9 mouse cellular contexts compared by ENCODE assay signal in the genomic region with DNA sequence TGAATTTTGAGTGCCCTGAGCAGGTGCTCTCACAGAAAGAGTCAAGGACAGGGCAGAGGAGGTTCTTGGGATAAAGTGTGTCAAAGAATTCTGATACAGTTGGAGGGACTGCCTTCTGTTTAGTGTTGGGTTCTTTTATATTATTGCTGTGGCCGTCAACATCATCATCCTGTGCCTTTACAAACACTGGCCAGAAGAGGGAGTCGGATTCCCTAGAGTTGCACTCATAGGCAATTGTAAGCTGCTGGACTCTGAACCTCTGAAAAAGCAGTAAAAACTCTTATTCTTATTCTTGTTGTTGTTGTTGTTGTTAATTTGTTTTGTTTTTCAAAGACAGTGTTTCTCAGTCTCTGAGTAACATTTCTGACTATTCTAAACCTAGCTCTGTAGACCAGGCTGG. TPM values are rescaled to one million over a fixed set of nuclear protein-coding genes. Genes with fewer than 3 reads are reported as not detected.
DNase-seq lines count a peak whose midpoint lies in the region; ATAC-seq and TF ChIP-seq lines count a peak whose summit lies in the region.
"Had no signal": no experiment of that assay in that cellular context is flagged by ENCODE, and none has a peak within 500 bp of the region (broad histone marks: within the 10 kb centered on the region; RNA-seq: fewer than 3 reads in every experiment).

No protein-coding gene starts in this region.

- no peak overlapping the region for H3K9ac ChIP-seq in forebrain, embryonic 14.5 days (ENCODE audit: low read length)
- H3K9ac ChIP-seq in forebrain, embryonic 15.5 days (replicated peaks) = no peak overlapping the region
- no peak overlapping the region for H3K9ac ChIP-seq in midbrain, embryonic 14.5 days (replicated peaks; ENCODE audit: low read length)
- no peak overlapping the region for H3K9ac ChIP-seq in midbrain, embryonic 16.5 days (ENCODE audit: low read depth, low read length)
- H3K9ac ChIP-seq in stomach, postnatal 0 days (ENCODE audit: low read length) = no peak overlapping the region
- H3K9ac ChIP-seq: limb, embryonic 12.5 days had no signal

- no peaks in the 10 kb centered on the region for H3K4me1 ChIP-seq in forebrain, embryonic 14.5 days (ENCODE audit: control insufficient read depth, insufficient read depth, low read length)
- peaks cover 13% of the 10 kb centered on the region for H3K4me1 ChIP-seq in forebrain, embryonic 15.5 days
- H3K4me1 ChIP-seq in midbrain, embryonic 14.5 days (ENCODE audit: control insufficient read depth, insufficient read depth, low read length) = 0 out of 2 replicates have a peak, but pooled peaks cover 2% of the 10 kb centered on the region
- H3K4me1 ChIP-seq in midbrain, embryonic 16.5 days (ENCODE audit: control insufficient read depth, insufficient read depth, low read length) = peaks cover 9% of the 10 kb centered on the region
- no peaks in the 10 kb centered on the region for H3K4me1 ChIP-seq in stomach, postnatal 0 days (replicated peaks; ENCODE audit: control insufficient read depth, insufficient read depth)

- no peak overlapping the region for H3K27ac ChIP-seq in forebrain, embryonic 14.5 days (ENCODE audit: low read depth, low read length)
- no peak overlapping the region for H3K27ac ChIP-seq in forebrain, embryonic 15.5 days (replicated peaks)
- no peak overlapping the region for H3K27ac ChIP-seq in midbrain, embryonic 14.5 days (replicated peaks; ENCODE audit: low read depth, low read length)
- H3K27ac ChIP-seq in midbrain, embryonic 16.5 days (ENCODE audit: low read length) = no peak overlapping the region
- H3K27ac ChIP-seq in stomach, postnatal 0 days (replicated peaks) = no peak overlapping the region
- H3K27ac ChIP-seq: limb, embryonic 12.5 days had no signal

- no peak for TF ChIP-seq EP300 in stomach, postnatal 0 days (optimal IDR thresholded peaks at IDR 0.05)

- H3K9me3 ChIP-seq in forebrain, embryonic 14.5 days (replicated peaks; ENCODE audit: control insufficient read depth, low read length) = no peaks in the 10 kb centered on the region
- H3K9me3 ChIP-seq in forebrain, embryonic 15.5 days = no peaks in the 10 kb centered on the region
- H3K9me3 ChIP-seq in midbrain, embryonic 14.5 days (ENCODE audit: control insufficient read depth, low read length) = no peaks in the 10 kb centered on the region
- no peaks in the 10 kb centered on the region for H3K9me3 ChIP-seq in midbrain, embryonic 16.5 days (replicated peaks; ENCODE audit: control insufficient read depth, low read length, poor library complexity, severe bottlenecking)
- no peaks in the 10 kb centered on the region for H3K9me3 ChIP-seq in stomach, postnatal 0 days (ENCODE audit: control insufficient read depth, low read length)
- H3K9me3 ChIP-seq: limb, embryonic 12.5 days had no signal

- no peak overlapping the region for H3K4me3 ChIP-seq in forebrain, embryonic 14.5 days (ENCODE audit: low read depth, low read length)
- H3K4me3 ChIP-seq in forebrain, embryonic 15.5 days = no peak overlapping the region
- no peak overlapping the region for H3K4me3 ChIP-seq in midbrain, embryonic 14.5 days (replicated peaks; ENCODE audit: low read depth, low read length)
- no peak overlapping the region for H3K4me3 ChIP-seq in midbrain, embryonic 16.5 days (ENCODE audit: low read depth, low read length)
- H3K4me3 ChIP-seq in stomach, postnatal 0 days (ENCODE audit: low read depth, low read length) = no peak overlapping the region
- H3K4me3 ChIP-seq: limb, embryonic 12.5 days had no signal

- 54% methylated on average over 2 of the region's 2 CpGs for WGBS in forebrain, embryonic 14.5 days
- 61% methylated on average over 2 of the region's 2 CpGs for WGBS in forebrain, embryonic 15.5 days
- 58% methylated on average over 2 of the region's 2 CpGs for WGBS in midbrain, embryonic 14.5 days
- 60% methylated on average over 2 of the region's 2 CpGs for WGBS in midbrain, embryonic 16.5 days
- 44% methylated on average over 2 of the region's 2 CpGs for WGBS in stomach, postnatal 0 days

- peak; percentile 70 for TF ChIP-seq CTCF in stomach, postnatal 0 days (IDR thresholded peaks at IDR 0.05; ENCODE audit: low read depth)

- H3K36me3 ChIP-seq in forebrain, embryonic 14.5 days (ENCODE audit: control insufficient read depth, insufficient read depth, low read length) = no peaks in the 10 kb centered on the region
- H3K36me3 ChIP-seq in forebrain, embryonic 15.5 days = no peaks in the 10 kb centered on the region
- no peaks in the 10 kb centered on the region for H3K36me3 ChIP-seq in midbrain, embryonic 14.5 days (ENCODE audit: control insufficient read depth, insufficient read depth, low read length)
- H3K36me3 ChIP-seq in midbrain, embryonic 16.5 days (ENCODE audit: control insufficient read depth, insufficient read depth, low read length) = no peaks in the 10 kb centered on the region
- H3K36me3 ChIP-seq in stomach, postnatal 0 days (ENCODE audit: control insufficient read depth, insufficient read depth, low read length) = no peaks in the 10 kb centered on the region
- H3K36me3 ChIP-seq: limb, embryonic 12.5 days had no signal

- peak; percentile 46 for DNase-seq in forebrain, embryonic 14.5 days (ENCODE audit: low spot score)
- DNase-seq in midbrain, embryonic 14.5 days = peak; percentile 62
- DNase-seq in cerebellum, adult 9-11 months = peak; percentile 25
- peak; percentile 12 to 45 for DNase-seq in kidney, postnatal 4 days
- peak; percentile 13 for DNase-seq in stomach, postnatal 0 days (ENCODE audit: low spot score)
- no peak for DNase-seq in urinary bladder, postnatal 4 days (ENCODE audit: low spot score in 2 of 2)

- no peak overlapping the region for H3K4me2 ChIP-seq in forebrain, embryonic 14.5 days (ENCODE audit: low read length)
- H3K4me2 ChIP-seq in forebrain, embryonic 15.5 days (replicated peaks) = no peak overlapping the region
- no peak overlapping the region for H3K4me2 ChIP-seq in midbrain, embryonic 14.5 days (ENCODE audit: low read length)
- no peak overlapping the region for H3K4me2 ChIP-seq in midbrain, embryonic 16.5 days (ENCODE audit: low read length)
- H3K4me2 ChIP-seq in stomach, postnatal 0 days (replicated peaks; ENCODE audit: low read depth) = no peak overlapping the region
- H3K4me2 ChIP-seq: limb, embryonic 12.5 days had no signal

- ATAC-seq in forebrain, embryonic 14.5 days = no peak
- no peak for ATAC-seq in forebrain, embryonic 15.5 days (replicated peaks)
- no peak for ATAC-seq in midbrain, embryonic 14.5 days (ENCODE audit: low FRiP score, low TSS enrichment)
- no peak for ATAC-seq in midbrain, embryonic 16.5 days
- no peak for ATAC-seq in stomach, postnatal 0 days (ENCODE audit: low FRiP score, low TSS enrichment)

- H3K27me3 ChIP-seq in forebrain, embryonic 14.5 days (replicated peaks; ENCODE audit: control insufficient read depth, insufficient read depth, low read length) = no peaks in the 10 kb centered on the region
- no peaks in the 10 kb centered on the region for H3K27me3 ChIP-seq in forebrain, embryonic 15.5 days
- no peaks in the 10 kb centered on the region for H3K27me3 ChIP-seq in midbrain, embryonic 14.5 days (ENCODE audit: control insufficient read depth, insufficient read depth, low read length)
- no peaks in the 10 kb centered on the region for H3K27me3 ChIP-seq in midbrain, embryonic 16.5 days (ENCODE audit: control insufficient read depth, insufficient read depth, low read depth, low read length)
- no peaks in the 10 kb centered on the region for H3K27me3 ChIP-seq in stomach, postnatal 0 days (ENCODE audit: control insufficient read depth, insufficient read depth, low read length)

RNA-seq across cellular contexts. Expression of a gene that starts 5.3 kb away (rescaled TPM):
- polyA plus RNA-seq in forebrain, embryonic 14.5 days (2014; fragmentation: Nextera tagmentation; extraction: Ambion mirVana) = 102 and 111 TPM in 2 replicates
- 113 and 115 TPM in 2 replicates for polyA plus RNA-seq in forebrain, embryonic 15.5 days (2015; fragmentation: Nextera tagmentation; extraction: Ambion mirVana)
- polyA plus RNA-seq in midbrain, embryonic 14.5 days (2014; fragmentation: Nextera tagmentation; extraction: Ambion mirVana) = 143 and 146 TPM in 2 replicates
- 131 and 149 TPM in 2 replicates for polyA plus RNA-seq in midbrain, embryonic 16.5 days (2015; fragmentation: Nextera tagmentation; extraction: Ambion mirVana)
- 28.3 and 30.7 TPM in 2 replicates for polyA plus RNA-seq in stomach, postnatal 0 days (2015; fragmentation: Nextera tagmentation; extraction: Ambion mirVana)

Comparison
In these comparisons a context has a peak if more than half of its experiments do, and no peak if none do; other contexts are left out.
1. DNase-seq: peak in forebrain, embryonic 14.5 days (single experiment), midbrain, embryonic 14.5 days (single experiment), cerebellum, adult 9-11 months (single experiment), kidney, postnatal 4 days (2 of 2) and stomach, postnatal 0 days (single experiment); none in urinary bladder, postnatal 4 days (0 of 2).